Mouse (Mus musculus) forebrain, embryonic 14.5 days (tissue): ENCODE measurements around the gene Ifne. TPM values are rescaled to one million over a fixed set of nuclear protein-coding genes. Genes with fewer than 3 reads are reported as not detected.

Source experiments
- ATAC-seq: fragments of 200-750 bp; cut with Nextera tagmentation; 2 replicates; pipeline ENCODE4 v1.8.0; 2017; ENCODE audit warnings: mild to moderate bottlenecking, moderate library complexity
- DNase-seq: peaks from one replicate; pipeline ENCODE4 v3.0.0-alpha.2; 2015; ENCODE audit warnings: low spot score
- H3K27ac ChIP-seq: fragments of 300-500 bp; sonication (generic); 2 replicates; pipeline ENCODE4 v1.5.1; 2014; ENCODE audit warnings: low read depth, mild to moderate bottlenecking, control low read depth, low read length, moderate library complexity
- H3K27me3 ChIP-seq: fragments of 300-500 bp; sonication (generic); replicated peaks from 2 replicates; pipeline ENCODE4 v1.6.1; 2014; ENCODE audit warnings: low read length, control low read depth, mixed read lengths; ENCODE audit not compliant: control insufficient read depth, insufficient read depth
- H3K36me3 ChIP-seq: fragments of 300-500 bp; sonication (generic); 2 replicates; pipeline ENCODE4 v1.6.1; 2014; ENCODE audit warnings: low read length, control low read depth; ENCODE audit not compliant: control insufficient read depth, insufficient read depth
- H3K4me1 ChIP-seq: fragments of 300-500 bp; sonication (generic); 2 replicates; pipeline ENCODE4 v1.6.1; 2014; ENCODE audit warnings: antibody characterized with exemption, low read length, control low read depth; ENCODE audit not compliant: control insufficient read depth, insufficient read depth
- H3K4me2 ChIP-seq: fragments of 300-500 bp; sonication (generic); 2 replicates; pipeline ENCODE4 v1.6.1; 2014; ENCODE audit warnings: mild to moderate bottlenecking, control low read depth, low read length
- H3K4me3 ChIP-seq: fragments of 300-500 bp; sonication (generic); 2 replicates; pipeline ENCODE4 v1.5.1; 2014; ENCODE audit warnings: low read depth, low read length, control low read depth
- H3K9ac ChIP-seq: fragments of 300-500 bp; sonication (generic); 2 replicates; pipeline ENCODE4 v1.6.1; 2014; ENCODE audit warnings: mild to moderate bottlenecking, low read length, control low read depth, moderate library complexity
- H3K9me3 ChIP-seq: fragments of 300-500 bp; sonication (generic); replicated peaks from 2 replicates; pipeline ENCODE4 v1.6.1; 2016; ENCODE audit warnings: low read length, control low read depth, mixed read lengths; ENCODE audit not compliant: control insufficient read depth
- WGBS: fragments of 180-500 bp; shearing (Covaris S2); extraction: QIAGEN DNeasy Blood & Tissue Kit; methylation state at CpG from one replicate; pipeline ENCODE4 v1.1.7; 2014; 5-methylcytosine and 5-hydroxymethylcytosine counted together
- polyA plus RNA-seq: library from polyadenylated mRNA; unstranded; fragments of >200 nt; fragmentation: Nextera tagmentation; extraction: Ambion mirVana; gene quantifications from 2 replicates; pipeline ENCODE4 v1.2.1, GENCODE M21; 2014

The Ifne gene
- polyA plus RNA-seq, 1 experiment from 2014 or later: not detected

DNA sequence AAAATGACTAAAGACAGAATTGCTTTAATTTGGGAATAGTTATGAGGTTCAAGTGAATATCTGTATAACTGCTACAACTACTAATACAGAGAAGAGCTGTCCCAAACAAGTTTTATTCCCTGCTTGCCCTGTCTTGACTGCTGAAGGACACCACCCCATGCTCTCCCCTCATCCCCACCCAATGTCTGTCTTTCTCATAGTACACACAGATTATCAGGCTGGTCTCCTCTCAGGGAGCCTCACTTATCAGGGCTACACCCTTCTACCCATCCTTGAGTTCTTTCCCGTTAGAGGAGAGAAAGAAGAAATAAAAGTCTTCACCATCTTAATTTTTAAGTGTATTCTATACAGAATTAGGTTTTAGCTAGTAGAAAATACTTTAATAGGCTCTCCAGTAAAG lies 34.0 kb upstream of the Ifne start:
- H3K27me3 ChIP-seq: no peaks in the 10 kb centered on the region
- no peaks in the 10 kb centered on the region for H3K9me3 ChIP-seq
- no peaks in the 10 kb centered on the region for H3K4me1 ChIP-seq
- H3K9ac ChIP-seq: no peak overlapping the region
- no peak overlapping the region for H3K4me3 ChIP-seq
- no peak overlapping the region for H3K4me2 ChIP-seq
- no peaks in the 10 kb centered on the region for H3K36me3 ChIP-seq
- WGBS: 78% methylated on average over 1 of the region's 1 CpGs
- DNase-seq (no peak), ATAC-seq (no peak)
- no peak overlapping the region for H3K27ac ChIP-seq

DNA sequence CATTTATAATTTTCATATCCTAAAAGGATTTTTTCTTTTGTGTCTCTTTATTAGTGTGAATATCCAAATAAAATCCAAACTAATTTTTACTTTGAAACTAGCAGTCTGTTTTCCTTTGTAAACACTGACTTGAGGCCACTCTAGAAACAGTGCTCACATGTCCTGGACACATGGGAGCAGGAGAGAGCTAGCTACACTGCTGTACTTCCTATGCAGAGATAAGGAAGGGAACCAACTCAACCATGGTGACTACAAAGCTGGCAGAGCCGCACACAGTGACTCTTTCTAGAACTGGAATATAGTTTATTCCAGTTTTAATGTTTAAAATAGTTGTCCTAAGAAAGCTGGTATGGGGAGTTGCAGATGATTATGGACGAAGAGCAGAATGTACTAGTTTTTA lies 32.9 kb upstream of the Ifne start:
- Histone ChIP-seq H3K36me3 (no peaks in the 10 kb centered on the region), H3K4me3 (no peak overlapping the region), H3K4me1 (no peaks in the 10 kb centered on the region), H3K27me3 (no peaks in the 10 kb centered on the region), H3K9ac (no peak overlapping the region), H3K9me3 (no peaks in the 10 kb centered on the region), H3K4me2 (no peak overlapping the region), H3K27ac (no peak overlapping the region)
- ATAC-seq: no peak
- WGBS: 88% methylated on average over 2 of the region's 2 CpGs
- no peak for DNase-seq

DNA sequence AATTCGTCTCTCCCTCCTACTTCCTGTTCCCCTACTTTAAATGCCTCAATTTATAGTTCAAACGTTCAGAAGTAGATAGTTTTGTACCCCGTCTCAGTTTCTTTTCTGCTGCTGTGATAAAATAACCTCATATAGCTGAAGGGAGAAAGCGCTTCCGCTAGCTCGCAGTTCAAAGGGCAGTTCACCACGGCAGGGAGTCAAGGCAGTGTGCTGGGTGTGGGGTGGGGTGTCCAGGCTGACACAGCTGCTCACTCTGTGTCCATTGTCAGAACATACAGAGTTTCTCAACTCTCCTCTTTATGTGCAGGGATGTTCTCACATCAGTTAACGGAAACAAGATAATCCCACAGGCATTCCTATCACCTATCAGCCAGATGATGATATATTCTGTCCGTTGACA lies 32.2 kb upstream of the Ifne start:
- Histone ChIP-seq H3K36me3 (no peaks in the 10 kb centered on the region), H3K4me1 (no peaks in the 10 kb centered on the region), H3K4me3 (no peak overlapping the region), H3K4me2 (no peak overlapping the region), H3K27ac (no peak overlapping the region), H3K9ac (no peak overlapping the region), H3K27me3 (no peaks in the 10 kb centered on the region), H3K9me3 (no peaks in the 10 kb centered on the region)
- WGBS: 81% methylated on average over 9 of the region's 9 CpGs
- DNase-seq (no peak), ATAC-seq (no peak)

DNA sequence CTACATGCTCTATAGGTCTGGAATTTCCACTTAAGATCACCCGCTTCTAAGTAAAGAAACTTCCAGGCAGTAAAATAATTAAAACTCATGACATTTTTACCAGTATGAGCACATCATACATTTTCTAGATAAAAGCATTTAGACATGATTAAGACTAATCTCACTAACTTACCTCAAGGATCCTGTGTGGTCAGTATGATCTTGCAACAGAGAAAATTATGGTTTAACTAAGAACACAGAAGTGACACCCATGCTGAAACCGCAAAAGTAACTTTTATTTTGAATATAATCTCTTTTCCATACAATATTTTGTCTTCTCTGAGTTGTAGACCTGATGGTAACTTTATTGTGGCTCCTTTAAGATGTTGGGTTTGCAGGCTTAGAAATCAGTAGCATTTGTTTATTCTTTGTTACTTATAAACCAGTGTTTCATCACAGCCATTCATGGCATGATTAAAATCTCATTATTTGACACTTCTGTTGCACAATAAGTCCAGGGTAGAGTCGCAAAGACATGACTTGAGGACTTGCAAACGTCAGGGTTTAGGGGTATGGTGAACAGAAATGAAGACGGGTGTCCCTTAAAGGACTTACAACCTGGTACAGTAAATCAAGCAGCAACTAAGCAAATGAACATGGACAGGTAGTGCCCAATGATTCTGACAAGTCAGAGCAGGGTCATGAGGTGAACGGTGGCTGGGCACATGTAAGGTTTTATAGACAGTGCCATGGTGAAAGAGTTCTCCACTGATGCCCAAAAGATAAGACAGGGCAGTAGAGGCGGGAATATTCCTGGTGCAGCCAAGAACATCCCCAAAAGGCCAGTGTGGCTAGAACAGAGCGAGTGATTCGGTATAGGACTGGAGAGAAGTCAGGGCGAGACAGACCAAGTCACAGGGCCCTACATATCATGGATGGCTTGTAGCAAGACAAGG lies 29.9 kb upstream of the Ifne start:
- no peaks in the 10 kb centered on the region for H3K27me3 ChIP-seq
- WGBS: 90% methylated on average over 10 of the region's 10 CpGs
- H3K4me3 ChIP-seq: no peak overlapping the region
- ATAC-seq: no peak
- H3K9me3 ChIP-seq: no peaks in the 10 kb centered on the region
- H3K4me2 ChIP-seq: no peak overlapping the region
- no peak overlapping the region for H3K9ac ChIP-seq
- H3K36me3 ChIP-seq: no peaks in the 10 kb centered on the region
- H3K27ac ChIP-seq: no peak overlapping the region
- H3K4me1 ChIP-seq: no peaks in the 10 kb centered on the region
- DNase-seq: no peak

DNA sequence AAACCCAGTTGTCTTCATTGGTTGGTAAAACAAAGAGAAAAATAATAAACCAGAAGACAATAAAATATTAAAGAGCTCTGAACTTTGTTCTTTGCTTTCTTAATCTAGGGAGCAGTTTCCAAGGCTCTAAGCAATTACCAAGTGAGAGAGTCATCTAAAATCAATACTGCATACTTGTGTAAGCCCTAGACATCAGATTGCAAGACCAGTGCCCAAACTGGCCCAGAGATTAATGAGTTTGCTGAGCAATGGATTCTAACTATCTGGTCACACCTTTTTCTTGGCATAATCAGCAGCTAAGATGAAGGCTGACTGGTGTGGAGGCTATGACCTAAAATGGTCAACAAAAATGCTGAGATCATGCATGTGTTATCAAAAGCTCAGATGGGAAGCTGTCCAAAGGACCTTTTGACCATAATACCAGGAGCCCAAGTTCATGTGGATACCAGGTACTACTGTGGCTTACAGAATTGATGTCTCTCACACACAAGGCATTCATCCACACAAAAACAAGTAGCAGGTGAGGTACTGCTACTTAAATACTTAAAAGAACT lies 13.3 kb upstream of the Ifne start:
- H3K9ac ChIP-seq: no peak overlapping the region
- DNase-seq (no peak), ATAC-seq (no peak)
- no peaks in the 10 kb centered on the region for H3K27me3 ChIP-seq
- no peak overlapping the region for H3K27ac ChIP-seq
- no peaks in the 10 kb centered on the region for H3K9me3 ChIP-seq
- H3K4me2 ChIP-seq: no peak overlapping the region
- no peaks in the 10 kb centered on the region for H3K4me1 ChIP-seq
- H3K4me3 ChIP-seq: no peak overlapping the region
- H3K36me3 ChIP-seq: no peaks in the 10 kb centered on the region

DNA sequence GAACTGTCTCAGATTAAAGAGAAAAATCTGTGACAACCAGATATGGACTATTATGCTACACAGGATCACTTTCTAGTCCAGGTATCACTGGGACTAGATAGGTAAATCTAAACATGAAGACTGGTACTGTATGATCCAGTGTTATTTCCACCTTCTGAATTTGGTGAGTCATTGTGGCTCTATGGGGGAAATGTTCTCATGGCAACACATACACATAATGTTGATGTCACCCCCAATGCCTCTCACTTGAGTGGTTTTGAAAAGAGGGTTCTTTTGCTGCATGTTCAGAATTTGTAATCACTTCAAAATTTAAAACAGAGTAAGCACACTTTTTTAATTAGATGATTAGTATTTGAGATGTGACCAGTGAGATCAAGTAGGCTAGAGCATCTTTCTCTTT lies 8.2 kb upstream of the Ifne start:
- no peaks in the 10 kb centered on the region for H3K9me3 ChIP-seq
- no peaks in the 10 kb centered on the region for H3K36me3 ChIP-seq
- H3K27me3 ChIP-seq: no peaks in the 10 kb centered on the region
- no peaks in the 10 kb centered on the region for H3K4me1 ChIP-seq
- DNase-seq: no peak
- H3K9ac ChIP-seq: no peak overlapping the region
- ATAC-seq: no peak
- no peak overlapping the region for H3K4me3 ChIP-seq
- H3K27ac ChIP-seq: no peak overlapping the region
- no peak overlapping the region for H3K4me2 ChIP-seq

DNA sequence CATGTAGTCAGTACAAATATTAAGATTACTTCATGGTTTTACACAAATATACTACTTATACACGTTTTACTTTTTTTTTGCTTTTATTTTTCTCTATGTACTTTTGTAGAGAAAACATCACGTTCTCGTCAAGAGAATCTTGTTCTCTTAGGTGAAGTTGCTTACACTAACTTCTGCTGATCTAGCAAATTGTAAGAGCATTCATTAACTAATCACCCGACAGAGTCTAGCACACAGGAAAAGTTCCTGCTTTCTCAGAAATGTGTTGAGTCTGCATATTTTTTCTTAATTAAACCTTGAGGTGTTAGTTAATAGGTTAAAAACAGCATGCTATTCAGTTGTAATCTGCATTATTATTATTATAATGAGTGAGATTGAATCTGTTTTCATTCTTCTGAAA lies 1.2 kb downstream of the Ifne start:
- H3K4me3 ChIP-seq: no peak overlapping the region
- 68% methylated on average over 4 of the region's 4 CpGs for WGBS
- no peak overlapping the region for H3K27ac ChIP-seq
- no peak for DNase-seq
- no peak overlapping the region for H3K4me2 ChIP-seq
- no peaks in the 10 kb centered on the region for H3K4me1 ChIP-seq
- ATAC-seq: no peak
- no peaks in the 10 kb centered on the region for H3K27me3 ChIP-seq
- H3K36me3 ChIP-seq: no peaks in the 10 kb centered on the region
- H3K9me3 ChIP-seq: no peaks in the 10 kb centered on the region
- no peak overlapping the region for H3K9ac ChIP-seq

DNA sequence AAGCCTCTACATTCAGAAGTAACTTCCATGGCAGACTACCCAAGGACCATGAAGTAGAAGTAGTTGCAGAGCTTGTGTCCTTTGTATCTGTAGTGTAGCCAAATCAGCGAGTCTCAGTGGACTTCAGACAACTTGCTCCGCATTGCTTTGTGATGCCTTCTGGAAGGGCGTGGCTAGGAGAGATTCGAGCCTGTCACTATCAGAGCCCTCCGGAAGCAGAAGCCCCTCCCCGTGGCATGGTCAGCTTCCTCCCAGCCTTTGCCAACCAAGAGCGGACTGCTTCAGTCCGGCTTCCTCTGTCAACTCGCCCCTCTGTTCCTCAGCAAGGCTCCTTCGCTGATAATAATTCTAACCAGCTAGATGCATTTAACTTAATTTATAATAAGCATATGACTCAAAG lies 1.8 kb downstream of the Ifne start:
- H3K27ac ChIP-seq: no peak overlapping the region
- H3K27me3 ChIP-seq: no peaks in the 10 kb centered on the region
- H3K9me3 ChIP-seq: no peaks in the 10 kb centered on the region
- H3K36me3 ChIP-seq: no peaks in the 10 kb centered on the region
- DNase-seq (no peak), ATAC-seq (no peak)
- H3K4me2 ChIP-seq: no peak overlapping the region
- H3K9ac ChIP-seq: no peak overlapping the region
- 51% methylated on average over 10 of the region's 10 CpGs for WGBS
- H3K4me1 ChIP-seq: no peaks in the 10 kb centered on the region
- no peak overlapping the region for H3K4me3 ChIP-seq

DNA sequence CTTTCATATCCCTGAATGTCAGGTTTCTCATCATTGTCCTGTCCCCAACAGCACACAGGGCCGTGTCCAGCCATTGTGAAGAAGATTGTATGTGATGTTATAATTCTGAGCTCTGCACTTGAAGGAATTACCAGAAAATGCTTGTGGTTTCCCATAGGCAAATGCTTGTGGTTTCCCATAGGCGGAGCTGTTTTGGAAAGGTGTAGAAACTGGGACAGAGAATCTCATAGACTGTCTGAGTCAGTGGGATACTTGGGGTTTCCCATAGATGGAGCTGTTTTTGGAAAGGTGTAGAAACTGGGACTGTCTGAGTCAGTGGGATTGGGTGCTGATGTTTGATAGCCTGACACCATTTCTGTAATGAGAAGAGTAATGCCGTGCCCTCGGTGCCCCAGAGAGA lies 3.5 kb downstream of the Ifne start:
- no peaks in the 10 kb centered on the region for H3K36me3 ChIP-seq
- H3K4me3 ChIP-seq: no peak overlapping the region
- H3K27ac ChIP-seq: no peak overlapping the region
- H3K4me1 ChIP-seq: no peaks in the 10 kb centered on the region
- DNase-seq: no peak
- no peak overlapping the region for H3K4me2 ChIP-seq
- ATAC-seq: no peak
- no peak overlapping the region for H3K9ac ChIP-seq
- 89% methylated on average over 4 of the region's 4 CpGs for WGBS
- H3K27me3 ChIP-seq: no peaks in the 10 kb centered on the region
- H3K9me3 ChIP-seq: no peaks in the 10 kb centered on the region
